8 mouse cellular contexts compared by ENCODE assay signal in the genomic region with DNA sequence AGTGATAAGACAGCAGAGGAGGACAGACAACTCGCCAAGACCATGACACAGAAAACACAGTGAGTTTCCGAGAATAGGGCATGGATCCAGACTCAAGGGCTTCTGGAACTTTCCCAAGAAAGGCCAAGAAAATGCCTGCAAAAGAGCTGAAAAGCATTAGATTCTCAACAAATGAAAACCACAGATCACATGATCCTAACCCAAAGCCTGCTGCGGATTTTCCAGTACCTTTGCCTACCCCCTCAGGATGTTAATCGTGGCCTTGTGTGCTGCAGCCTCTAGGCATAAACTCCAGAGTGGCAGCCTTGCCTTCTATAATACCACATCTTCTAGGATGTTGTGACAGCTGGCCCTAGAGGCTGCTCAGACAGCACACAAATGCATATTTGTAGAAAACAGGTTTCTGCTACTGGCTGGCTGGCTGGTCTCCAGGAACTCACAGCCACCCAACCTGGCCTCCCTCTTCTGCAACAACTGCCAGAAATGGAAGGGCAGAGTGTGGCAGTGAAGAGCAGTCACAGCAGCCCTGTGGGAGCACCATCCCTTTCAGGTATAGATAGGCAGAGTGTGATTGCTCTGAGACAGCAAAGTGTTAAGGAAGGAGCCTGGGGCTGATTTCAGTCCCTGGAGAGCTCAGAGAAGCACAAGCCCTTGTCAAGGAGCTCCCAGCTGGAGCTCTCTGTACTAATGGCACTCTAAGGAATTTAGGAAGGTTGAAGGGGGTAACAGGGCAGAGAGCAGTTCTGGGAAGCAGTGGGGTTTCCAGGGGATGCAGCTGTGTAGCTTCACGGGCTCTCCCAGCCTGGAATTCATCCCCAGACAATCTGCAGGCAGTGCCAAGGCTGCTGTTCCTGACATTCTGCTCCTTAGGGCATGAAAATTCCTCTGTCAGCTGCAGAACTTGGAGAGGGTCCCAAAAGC.
DNase-seq lines count a peak whose midpoint lies in the region; ATAC-seq lines count a peak whose summit lies in the region.

No protein-coding gene starts in this region.

- H3K36me3 ChIP-seq in forebrain, embryonic 15.5 days = no peaks in the 10 kb centered on the region
- no peaks in the 10 kb centered on the region for H3K36me3 ChIP-seq in midbrain, embryonic 14.5 days (ENCODE audit: control insufficient read depth, insufficient read depth, low read length)

- no peak overlapping the region for H3K4me3 ChIP-seq in forebrain, embryonic 15.5 days
- H3K4me3 ChIP-seq in midbrain, embryonic 14.5 days (replicated peaks; ENCODE audit: low read depth, low read length) = no peak overlapping the region

- 14% methylated on average over 5 of the region's 5 CpGs for WGBS in forebrain, embryonic 15.5 days
- 42% methylated on average over 5 of the region's 5 CpGs for WGBS in midbrain, embryonic 14.5 days

- peak; percentile 15 for DNase-seq in embryo, embryonic 10 days (ENCODE audit: low spot score)
- DNase-seq in embryo, embryonic 9.5 days (ENCODE audit: extremely low spot score) = no peak
- peak; percentile 24 for DNase-seq in NIH3T3 (ENCODE audit: low read depth)
- peak; percentile 17 for DNase-seq in kidney, adult 9 months
- peak; percentile 57 for DNase-seq in midbrain, embryonic 14.5 days
- no peak for DNase-seq in natural killer cell, adult 2 months (ENCODE audit: low spot score in 2 of 2)

- peak; percentile 83 for ATAC-seq in forebrain, embryonic 15.5 days (replicated peaks)
- peak; percentile 44; the same call in 1 of the 2 replicates for ATAC-seq in midbrain, embryonic 14.5 days (ENCODE audit: low FRiP score, low TSS enrichment)
- ATAC-seq in activated CD4-positive, CD25-positive, alpha-beta regulatory T cell, adult 4 months = no peak

- H3K4me1 ChIP-seq in forebrain, embryonic 15.5 days = peaks cover 22% of the 10 kb centered on the region
- H3K4me1 ChIP-seq in midbrain, embryonic 14.5 days (ENCODE audit: control insufficient read depth, insufficient read depth, low read length) = peaks cover 12% of the 10 kb centered on the region

- H3K9me3 ChIP-seq in forebrain, embryonic 15.5 days = no peaks in the 10 kb centered on the region
- H3K9me3 ChIP-seq in midbrain, embryonic 14.5 days (ENCODE audit: control insufficient read depth, low read length) = no peaks in the 10 kb centered on the region

- no peak overlapping the region for H3K9ac ChIP-seq in forebrain, embryonic 15.5 days (replicated peaks)
- no peak overlapping the region for H3K9ac ChIP-seq in midbrain, embryonic 14.5 days (replicated peaks; ENCODE audit: low read length)

- H3K4me2 ChIP-seq in forebrain, embryonic 15.5 days (replicated peaks) = no peak overlapping the region
- H3K4me2 ChIP-seq in midbrain, embryonic 14.5 days (ENCODE audit: low read length) = no peak overlapping the region

- no peaks in the 10 kb centered on the region for H3K27me3 ChIP-seq in forebrain, embryonic 15.5 days
- H3K27me3 ChIP-seq in midbrain, embryonic 14.5 days (ENCODE audit: control insufficient read depth, insufficient read depth, low read length) = no peaks in the 10 kb centered on the region

- peak overlapping the region; percentile 82 for H3K27ac ChIP-seq in forebrain, embryonic 15.5 days (replicated peaks)
- peak overlapping the region; percentile 26; the same call in 1 of the 2 replicates for H3K27ac ChIP-seq in midbrain, embryonic 14.5 days (replicated peaks; ENCODE audit: low read depth, low read length)

Comparison
In these comparisons a context has a peak if more than half of its experiments do, and no peak if none do; other contexts are left out.
1. DNase-seq: peak in embryo, embryonic 10 days (single experiment), NIH3T3 (single experiment), kidney, adult 9 months (single experiment) and midbrain, embryonic 14.5 days (single experiment); none in embryo, embryonic 9.5 days (single experiment) and natural killer cell, adult 2 months (0 of 2).